Mouse (Mus musculus): ENCODE data around the gene Gm28490.
"Not testable (repeated sequence)": the region's sequence is repeated elsewhere in the genome, so short reads cannot be mapped to it uniquely, and the experiment has no call there.

The Gm28490 gene

DNA sequence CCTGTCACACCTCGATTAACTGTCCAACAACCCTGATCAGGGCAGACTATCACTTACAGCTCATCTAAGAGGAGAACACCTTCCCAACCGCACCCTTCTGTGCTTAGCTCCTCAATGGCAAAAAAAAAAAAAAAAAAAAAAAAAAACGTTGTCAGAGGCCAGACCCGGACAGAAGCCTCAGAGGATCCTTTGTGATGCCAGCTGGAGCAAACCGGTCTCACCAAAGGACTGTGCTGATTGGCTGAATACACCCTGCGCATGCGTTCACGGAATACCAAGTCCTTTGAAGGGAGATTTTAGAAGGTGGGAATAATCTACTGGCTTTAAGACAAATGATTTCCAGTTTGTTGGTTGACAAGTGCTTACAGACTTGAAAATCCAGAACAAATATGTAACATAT lies at the start of gene Gm28490:
Gene Gm28490, minus strand, starts transcription at position 101 of the 400 bp plus-strand sequence.
- DNase-seq (ENCODE audit: low read depth), result not testable (repeated sequence)
